Mouse (Mus musculus): ENCODE results near the gene Erc2. TPM values are rescaled to one million over a fixed set of nuclear protein-coding genes. Genes with fewer than 3 reads are reported as not detected.

The Erc2 gene
- under 1 TPM; 0.08 to 0.15 TPM for polyA plus RNA-seq (2012; fragmentation: generic; extraction: Trizol)

DNA sequence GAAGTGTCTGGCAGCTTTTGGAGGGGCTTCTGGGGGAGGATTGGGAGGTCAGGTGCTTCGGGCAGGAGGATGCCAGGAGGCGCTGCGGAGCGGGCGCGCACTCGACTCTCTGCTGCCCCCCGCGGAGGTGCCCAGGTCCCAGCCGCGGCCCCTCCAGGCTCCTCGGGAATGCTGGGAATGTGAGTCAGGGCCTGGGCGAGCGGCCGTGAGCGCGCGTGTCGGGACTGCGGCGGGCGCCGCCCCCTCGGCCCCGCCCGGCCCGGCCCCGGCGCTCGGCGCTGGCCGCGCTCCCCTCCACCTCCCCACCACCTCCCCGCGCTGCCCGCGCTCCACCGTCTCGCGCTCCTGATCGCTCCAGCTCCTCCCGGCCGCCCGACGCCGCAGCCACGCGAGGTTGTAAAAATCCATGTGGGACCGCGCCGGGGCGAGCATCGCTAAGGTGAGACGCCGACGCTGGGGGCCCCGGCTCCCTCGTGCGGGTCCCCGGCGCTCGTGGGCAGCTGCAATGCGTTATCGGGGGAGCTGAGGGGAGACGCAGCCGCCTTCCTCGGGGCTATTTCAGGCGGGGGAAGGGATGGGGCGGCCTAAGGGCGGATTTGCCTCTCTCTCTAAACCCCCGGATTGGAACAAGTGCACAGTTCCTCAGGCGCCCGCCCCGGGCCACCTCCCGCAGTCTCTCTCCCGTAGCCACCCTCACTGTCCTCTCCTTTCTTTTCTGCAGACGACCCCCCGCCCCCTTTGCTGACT lies at the start of gene Erc2:
Erc2 (plus strand) TSS at position 253 of the 747 bp plus-strand sequence.

DNA sequence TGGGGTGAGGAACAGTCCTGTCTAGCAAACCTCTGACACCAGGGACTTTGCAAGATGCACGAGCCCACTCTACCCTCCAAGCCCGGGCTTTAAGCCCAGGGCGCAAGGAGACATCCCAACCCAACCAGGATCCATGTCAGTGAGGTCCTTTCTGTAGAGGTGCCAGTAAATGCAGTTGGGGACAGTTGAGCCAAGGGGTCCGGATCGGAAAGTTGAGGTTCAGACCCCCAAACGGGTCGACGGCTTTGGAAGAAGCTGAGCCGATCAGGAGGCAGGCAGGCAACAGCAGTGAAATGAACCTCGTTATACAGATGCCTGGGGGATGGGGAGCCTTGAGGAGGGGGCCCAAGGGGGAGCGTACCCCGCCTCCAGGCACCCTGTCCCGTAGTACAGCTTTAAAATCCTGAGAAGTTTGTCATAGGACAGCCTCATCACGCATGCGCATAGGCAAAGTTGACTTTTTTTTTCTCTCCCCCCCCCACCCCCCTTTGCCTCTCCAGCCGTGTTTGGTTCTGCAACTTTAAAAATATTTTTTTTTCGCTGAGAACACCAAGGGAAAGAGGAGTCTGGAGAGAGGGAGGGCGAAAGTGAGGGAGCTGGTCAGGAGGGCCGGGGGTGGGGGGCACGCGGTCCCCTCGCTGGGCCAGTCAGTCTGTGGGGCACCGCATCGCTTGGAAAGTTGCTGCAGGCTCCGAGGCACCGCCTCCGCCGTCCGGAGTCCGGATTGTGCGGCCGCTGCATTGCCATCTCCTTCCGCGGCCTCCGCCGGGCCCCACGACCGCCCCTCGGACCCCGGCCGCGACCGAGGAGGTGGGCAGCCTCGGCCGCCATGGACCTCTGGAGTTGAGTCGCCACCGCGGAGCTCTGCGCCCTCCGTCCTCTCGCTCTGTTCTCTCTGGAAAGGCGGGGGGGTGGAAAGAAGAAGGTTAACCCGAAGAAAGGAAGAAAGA lies 882.1 kb downstream of the Erc2 start, which contains the start of gene Wnt5a:
Wnt5a (plus strand) TSS at position 650 of the 950 bp plus-strand sequence.

Other genes starting within 250 kb of the Erc2 start
- 1 to 10 TPM in 1 of 2 experiments, under 1 TPM in 1; 0.16 to 1.6 TPM for gene Fam208a, start 193.6 kb upstream of the Erc2 start, polyA plus RNA-seq (2012; fragmentation: generic; extraction: Trizol)
- gene Ccdc66, start 114.0 kb upstream of the Erc2 start, polyA plus RNA-seq (2012; fragmentation: generic; extraction: Trizol) = 1 to 10 TPM in 1 of 2 experiments, under 1 TPM in 1; 0.18 to 2.9 TPM

All from C3H10T1/2 (cell line).